Mouse (Mus musculus) kidney, adult 8-10 months (tissue): ENCODE measurements at regions not wholly inside any gene's neighbourhood (a gene's known extent, or its start where the extent isn't known, plus 50 kb on each side); places are given as distances from the start of the nearest gene placed in this dataset.

ENCODE experiments used
- DNase-seq, 2 experiments: peaks; one replicate each; pipeline ENCODE4 v3.0.0; 2022

GRCm38 (mm10) chr5:52920251-52920650, 86.4 kb downstream of the Anapc4 start:
- no peak for DNase-seq

GRCm38 (mm10) chr5:52920722-52921264, 87.0 kb downstream of the Anapc4 start:
- no peak for DNase-seq

GRCm38 (mm10) chr5:52925006-52925405, 91.2 kb downstream of the Anapc4 start:
- DNase-seq, result no peak

DNA sequence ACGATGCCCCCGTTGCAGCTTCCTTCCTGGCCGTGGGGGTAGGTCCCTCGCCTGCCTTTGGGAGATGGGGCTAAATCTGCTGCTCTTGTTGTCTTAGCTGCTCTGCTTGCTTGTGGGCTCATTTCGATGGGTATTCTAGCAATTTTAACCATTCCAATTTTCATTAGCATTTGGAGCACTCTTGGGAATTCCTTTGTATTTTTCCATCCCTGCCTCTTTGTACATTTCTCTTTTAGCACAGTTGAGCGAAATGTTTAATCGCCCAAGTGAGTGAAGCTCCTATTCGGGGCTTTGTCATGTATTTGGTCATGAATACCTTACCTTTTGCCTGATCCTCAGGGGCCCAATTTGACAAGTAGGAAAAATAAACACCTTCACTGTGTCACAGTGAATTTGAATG, 95.9 kb downstream of the Anapc4 start:
- no peak for DNase-seq

GRCm38 (mm10) chr5:52933291-52933690, 99.5 kb downstream of the Anapc4 start:
- DNase-seq, result no peak

DNA sequence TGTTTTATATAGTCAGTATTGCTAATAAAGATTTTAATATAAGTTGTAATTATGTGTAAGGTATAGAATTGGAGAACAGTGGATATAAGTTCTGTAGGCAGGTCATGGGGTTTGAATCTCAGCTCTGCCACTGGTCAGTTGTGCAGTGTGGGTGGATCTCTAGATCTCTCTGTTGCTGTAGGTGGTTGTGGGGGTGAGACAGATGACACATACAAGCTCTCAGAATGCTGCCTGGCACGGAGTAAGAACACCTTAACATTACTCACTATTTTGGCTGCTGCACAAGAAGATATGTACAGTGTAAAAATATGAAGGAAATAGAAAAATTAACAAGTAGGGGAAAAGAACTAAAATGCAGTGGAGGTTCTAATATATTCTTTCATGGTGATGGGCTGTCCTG, 100.3 kb upstream of the Slc34a2 start:
- DNase-seq, result no peak

DNA sequence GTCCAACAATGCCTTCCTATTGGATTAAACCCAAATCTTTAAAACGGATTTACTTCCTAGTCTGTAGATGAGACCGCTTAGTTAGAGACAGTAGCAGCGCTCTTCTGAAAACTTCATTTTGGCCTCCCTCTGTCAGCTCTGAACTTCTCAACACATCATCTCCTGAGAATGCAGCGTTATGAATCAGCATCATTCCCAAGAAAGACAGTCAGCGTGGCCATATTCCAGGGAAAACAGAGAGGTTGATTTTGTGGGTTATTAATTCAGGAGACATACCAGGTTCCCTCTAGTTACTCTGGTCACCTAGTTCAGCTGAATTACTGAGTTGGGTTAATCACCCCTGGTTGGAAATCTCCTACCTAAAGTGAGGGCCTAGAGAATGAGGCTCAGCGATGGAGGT, 97.9 kb upstream of the Slc34a2 start:
- DNase-seq, result no peak

DNA sequence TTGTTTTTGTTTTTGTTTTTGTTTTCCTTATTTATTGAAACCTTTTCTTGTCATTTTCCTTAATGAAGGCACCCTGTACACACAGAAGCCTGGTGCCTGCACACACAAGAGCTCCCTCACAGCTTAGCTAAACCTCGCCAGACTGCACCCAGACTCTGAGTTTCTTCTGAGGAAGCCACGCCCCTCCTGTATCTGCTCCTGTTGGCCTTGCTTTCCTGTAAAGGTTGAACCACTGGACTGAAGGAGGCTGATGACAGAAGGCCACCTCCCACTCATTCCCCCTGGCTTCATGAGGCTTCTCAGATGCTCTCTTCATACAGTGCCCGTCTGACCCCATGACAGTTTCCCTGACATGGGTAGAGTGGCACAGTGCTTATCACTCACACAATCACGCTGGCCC, 97.2 kb upstream of the Slc34a2 start:
- DNase-seq, result no peak

GRCm38 (mm10) chr5:52953875-52954274, 84.0 kb upstream of the Slc34a2 start:
- DNase-seq, result no peak

DNA sequence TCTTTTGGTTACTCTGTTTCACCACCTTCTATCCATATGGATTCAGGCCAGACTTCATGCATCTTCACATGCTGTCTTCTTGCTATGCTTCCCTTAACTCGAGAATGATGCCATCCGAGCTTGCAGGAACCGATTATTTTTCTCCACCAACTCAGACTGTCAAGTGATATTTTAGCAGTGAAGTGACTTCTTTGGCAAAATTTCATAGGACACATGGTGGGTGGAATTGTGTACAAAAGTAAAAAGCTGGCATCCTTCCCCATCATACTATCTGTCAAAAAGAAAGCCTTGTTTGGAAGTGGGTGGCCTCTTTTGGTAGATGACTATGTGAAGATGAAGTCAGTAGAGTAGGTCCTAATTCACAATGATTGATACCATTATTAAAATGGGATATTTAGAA, 83.2 kb upstream of the Slc34a2 start:
- DNase-seq, result no peak

DNA sequence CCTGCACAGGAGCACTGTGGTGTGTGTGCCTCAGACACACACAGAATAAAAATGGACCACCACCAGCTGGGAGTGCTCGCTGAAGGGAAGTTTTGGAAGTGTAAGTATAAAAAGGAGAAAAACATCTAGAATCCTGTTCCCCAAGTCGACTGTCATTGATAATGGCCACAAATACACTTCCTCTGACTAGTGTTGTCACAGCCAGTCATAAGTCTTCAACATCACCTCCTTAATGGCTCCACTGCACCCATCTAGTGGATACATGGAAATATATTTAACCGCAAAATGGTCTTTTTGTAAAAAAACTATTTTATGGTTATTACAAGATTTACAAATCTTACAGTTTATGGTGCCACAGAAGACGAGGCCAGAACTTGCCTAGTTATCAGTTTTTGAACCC, 73.7 kb upstream of the Slc34a2 start:
- DNase-seq, result no peak

DNA sequence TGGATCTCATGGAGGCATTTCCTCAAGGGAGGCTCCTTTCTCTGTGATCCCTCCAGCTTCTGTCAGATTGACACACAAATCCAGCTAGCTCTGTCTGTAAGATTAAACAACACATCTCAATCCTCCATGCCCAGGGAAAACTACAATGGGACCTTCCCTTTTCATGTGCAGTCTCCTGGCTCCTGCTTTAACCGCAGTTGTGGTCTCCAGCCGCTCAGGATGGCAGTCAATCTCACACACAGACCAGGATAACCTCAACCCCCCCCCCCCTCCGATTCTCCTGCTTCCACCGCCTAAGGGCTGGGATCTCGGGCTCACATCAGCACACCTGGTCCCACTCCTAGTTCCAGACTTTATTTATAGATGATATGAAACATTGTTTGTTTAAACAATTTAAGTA, 66.1 kb upstream of the Slc34a2 start:
- DNase-seq, result no peak

- no peak for DNase-seq
Measured at GRCm38 (mm10) chr5:52973003-52973402, 64.9 kb upstream of the Slc34a2 start.

DNA sequence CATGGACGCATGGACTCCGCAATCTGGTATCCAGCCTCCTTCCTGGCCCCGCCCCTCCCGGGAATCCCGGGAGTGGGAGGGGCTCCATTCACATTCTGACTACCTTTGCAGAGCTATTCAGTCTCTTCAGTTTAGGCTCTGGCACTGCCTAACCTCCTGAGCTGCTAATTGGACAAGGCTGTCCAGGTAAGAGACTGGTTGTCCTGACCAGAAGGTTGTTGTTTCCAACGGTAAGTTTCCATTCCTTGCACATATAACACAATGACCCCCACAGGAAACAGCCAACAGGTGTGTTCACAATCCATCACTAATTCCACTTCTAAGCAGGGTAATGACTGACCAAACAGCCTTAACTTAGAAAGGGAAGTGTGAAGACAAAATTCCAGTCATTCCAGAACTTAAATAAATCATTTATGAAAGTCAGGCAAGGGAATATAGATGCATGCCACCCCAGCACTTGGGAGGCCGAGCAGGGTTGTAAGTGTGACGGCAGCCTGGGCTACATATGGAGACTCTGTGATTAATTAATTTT, 62.3 kb upstream of the Slc34a2 start:
- DNase-seq, result peak; percentile 49 to 74

GRCm38 (mm10) chr5:52977826-52978687, 59.8 kb upstream of the Slc34a2 start:
- peak in 1 of 2 experiments; percentile 37 for DNase-seq

- peak; percentile 39 to 54 for DNase-seq
Measured at GRCm38 (mm10) chr5:52979458-52979857, 58.4 kb upstream of the Slc34a2 start.

DNA sequence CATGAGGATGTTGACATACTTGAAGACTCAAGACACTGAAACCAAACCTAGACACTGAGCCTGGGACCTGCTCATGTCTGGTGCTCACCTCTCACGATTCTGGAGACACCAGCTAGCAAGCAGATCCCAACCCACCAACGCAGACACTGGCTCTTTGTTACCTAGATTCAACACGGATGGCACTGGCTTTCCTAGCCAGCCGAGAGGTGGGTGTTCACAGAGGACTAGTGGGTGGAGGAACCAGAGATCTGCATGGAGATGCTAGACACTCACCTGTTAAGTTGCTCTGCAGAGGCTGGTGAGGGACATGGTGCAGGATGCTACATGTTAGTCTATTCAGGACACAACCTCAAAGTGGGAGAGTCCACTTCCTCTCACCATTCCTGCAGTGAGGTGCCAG, 55.8 kb upstream of the Slc34a2 start:
- no peak for DNase-seq

- DNase-seq, result no peak
Measured at GRCm38 (mm10) chr5:52982741-52983140, 55.1 kb upstream of the Slc34a2 start.
